Mouse (Mus musculus): ENCODE results near the gene H2afy2. TPM values are rescaled to one million over a fixed set of nuclear protein-coding genes. Genes with fewer than 3 reads are reported as not detected.

H2afy2 gene
- polyA plus RNA-seq, 1 experiment from 2014 or later = 35.0 TPM

DNA sequence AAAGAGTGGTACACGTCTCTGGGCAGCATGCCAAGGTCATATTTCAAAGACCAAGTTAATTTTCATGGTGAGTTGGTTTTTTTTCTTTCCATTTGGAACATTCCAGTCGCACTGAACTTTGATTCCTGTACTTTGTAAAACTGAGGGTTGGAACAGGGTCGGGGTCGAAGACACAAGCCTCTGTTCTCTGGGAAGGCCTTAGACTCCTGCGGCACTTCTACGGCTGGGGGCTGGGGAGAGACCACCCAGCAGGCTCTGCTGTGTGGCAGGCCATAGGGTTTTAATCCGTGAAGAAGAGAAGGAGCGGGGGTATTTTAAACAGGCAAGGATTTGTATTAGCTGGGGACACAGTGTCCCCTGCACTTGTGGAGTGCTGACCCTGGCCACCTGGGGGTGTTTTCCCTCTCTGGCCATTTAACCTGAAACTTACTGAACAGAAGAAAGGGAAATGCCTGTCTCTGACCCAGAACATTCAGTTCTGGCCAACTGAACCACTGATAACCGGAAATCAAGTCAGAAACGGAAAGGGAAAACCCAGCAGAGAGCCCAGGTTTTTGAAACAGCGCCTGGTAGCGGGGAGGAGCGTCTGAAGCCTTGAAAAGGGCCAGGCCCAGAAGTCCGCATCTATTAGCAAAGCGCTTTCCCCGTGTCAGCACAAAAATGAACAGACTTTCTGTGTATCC lies 42.9 kb upstream of the H2afy2 start:
- H3K27ac ChIP-seq (replicated peaks in 1 of 2; ENCODE audit: control insufficient read depth in 1 of 2, insufficient read depth in 1 of 2, low read depth in 2 of 2, low read length in 2 of 2) = no peak overlapping the region
- H3K36me3 ChIP-seq (ENCODE audit: control insufficient read depth, insufficient read depth, low read length) = no peaks in the 10 kb centered on the region
- H3K4me1 ChIP-seq (ENCODE audit: control insufficient read depth in 2 of 2, insufficient read depth in 2 of 2, low read length in 2 of 2) = peaks cover 0 to 2% of the 10 kb centered on the region in 2 experiments
- ATAC-seq (ENCODE audit: insufficient number of reproducible peaks, insufficient read depth, low FRiP score, low read depth) = no peak
- WGBS = 51% methylated on average over 16 of the region's 16 CpGs
- no peak overlapping the region for H3K9ac ChIP-seq (ENCODE audit: low read length)
- H3K27me3 ChIP-seq (ENCODE audit: control insufficient read depth, insufficient read depth, low read length) = no peaks in the 10 kb centered on the region
- H3K4me2 ChIP-seq (ENCODE audit: low read length) = no peak overlapping the region
- H3K9me3 ChIP-seq (ENCODE audit: control insufficient read depth, low read length) = no peaks in the 10 kb centered on the region
- H3K4me3 ChIP-seq (ENCODE audit: control insufficient read depth in 1 of 2, insufficient read depth in 1 of 2, low read depth in 1 of 2, low read length in 2 of 2) = no peak overlapping the region

DNA sequence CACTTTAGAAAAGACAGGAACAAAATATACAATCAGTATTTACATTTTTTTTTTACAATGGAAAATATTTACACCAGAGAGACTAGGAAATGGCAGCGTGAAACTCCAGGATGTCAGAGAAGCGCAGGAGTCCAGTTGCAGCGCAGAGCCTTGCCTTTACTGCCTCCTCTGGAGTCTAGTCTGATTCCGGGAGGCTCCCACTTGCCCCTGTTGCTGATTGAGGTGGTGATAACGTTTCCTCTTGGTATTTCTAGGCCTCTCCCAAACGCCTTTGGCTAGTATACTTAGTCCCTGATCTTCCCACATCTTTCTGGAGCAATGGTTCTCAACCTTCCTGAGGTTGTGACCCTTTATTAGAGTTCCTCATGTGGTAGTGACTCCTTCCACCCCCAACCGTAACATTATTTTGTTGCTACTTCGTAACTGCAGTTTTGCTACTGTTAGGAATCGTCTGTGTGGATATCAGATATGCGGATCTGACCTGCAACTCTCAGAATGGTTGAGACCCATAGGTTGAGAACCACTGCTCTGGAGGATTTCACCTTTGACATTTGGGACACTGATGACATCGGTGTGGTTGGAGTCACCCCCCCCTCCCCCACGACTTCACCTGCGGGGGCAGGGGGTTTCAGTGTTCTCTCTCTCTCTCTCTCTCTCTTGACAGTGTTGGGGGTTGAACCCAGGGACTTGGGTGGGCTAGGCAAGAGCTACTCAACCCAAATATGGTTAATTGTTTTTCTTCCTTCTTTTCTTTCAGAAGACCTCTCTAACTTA lies 42.2 kb upstream of the H2afy2 start:
- no peak overlapping the region for H3K4me3 ChIP-seq (ENCODE audit: control insufficient read depth in 1 of 2, insufficient read depth in 1 of 2, low read depth in 1 of 2, low read length in 2 of 2)
- H3K27me3 ChIP-seq (ENCODE audit: control insufficient read depth, insufficient read depth, low read length) = no peaks in the 10 kb centered on the region
- H3K4me1 ChIP-seq (ENCODE audit: control insufficient read depth in 2 of 2, insufficient read depth in 2 of 2, low read length in 2 of 2) = peaks cover 0 to 2% of the 10 kb centered on the region in 2 experiments
- no peaks in the 10 kb centered on the region for H3K36me3 ChIP-seq (ENCODE audit: control insufficient read depth, insufficient read depth, low read length)
- H3K9ac ChIP-seq (ENCODE audit: low read length) = no peak overlapping the region
- H3K9me3 ChIP-seq (ENCODE audit: control insufficient read depth, low read length) = no peaks in the 10 kb centered on the region
- WGBS = 58% methylated on average over 13 of the region's 13 CpGs
- ATAC-seq (ENCODE audit: insufficient number of reproducible peaks, insufficient read depth, low FRiP score, low read depth) = no peak
- H3K4me2 ChIP-seq (ENCODE audit: low read length) = no peak overlapping the region
- H3K27ac ChIP-seq (replicated peaks in 1 of 2; ENCODE audit: control insufficient read depth in 1 of 2, insufficient read depth in 1 of 2, low read depth in 2 of 2, low read length in 2 of 2) = no peak overlapping the region

DNA sequence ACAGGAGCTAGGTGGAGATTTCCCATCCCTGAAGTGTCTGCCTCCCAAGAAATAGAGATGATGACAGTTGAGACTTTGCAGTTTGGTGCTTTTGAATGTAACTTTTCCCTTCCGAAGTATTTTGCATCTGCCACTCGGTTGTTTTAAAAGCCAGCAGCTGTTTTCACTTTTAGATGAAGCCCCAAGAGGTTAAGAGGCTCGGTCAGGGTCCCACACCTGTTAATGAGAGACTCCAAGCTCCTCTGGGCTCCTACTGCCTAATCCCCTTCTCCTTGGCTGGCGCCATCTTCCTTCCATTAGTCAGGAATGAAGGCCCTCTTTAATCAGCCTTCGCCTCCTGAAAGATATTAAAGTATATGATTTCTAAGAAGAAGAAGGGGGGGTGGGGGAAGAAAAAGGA lies 41.6 kb upstream of the H2afy2 start:
- Histone ChIP-seq H3K9ac (ENCODE audit: low read length) (no peak overlapping the region), H3K27me3 (ENCODE audit: control insufficient read depth, insufficient read depth, low read length) (no peaks in the 10 kb centered on the region), H3K36me3 (ENCODE audit: control insufficient read depth, insufficient read depth, low read length) (no peaks in the 10 kb centered on the region), H3K4me2 (ENCODE audit: low read length) (no peak overlapping the region), H3K4me3 (ENCODE audit: control insufficient read depth in 1 of 2, insufficient read depth in 1 of 2, low read depth in 1 of 2, low read length in 2 of 2) (no peak overlapping the region), H3K27ac (replicated peaks in 1 of 2; ENCODE audit: control insufficient read depth in 1 of 2, insufficient read depth in 1 of 2, low read depth in 2 of 2, low read length in 2 of 2) (no peak overlapping the region), H3K9me3 (ENCODE audit: control insufficient read depth, low read length) (no peaks in the 10 kb centered on the region), H3K4me1 (ENCODE audit: control insufficient read depth in 2 of 2, insufficient read depth in 2 of 2, low read length in 2 of 2) (peaks cover 0 to 2% of the 10 kb centered on the region in 2 experiments)
- 54% methylated on average over 5 of the region's 5 CpGs for WGBS
- ATAC-seq (ENCODE audit: insufficient number of reproducible peaks, insufficient read depth, low FRiP score, low read depth) = no peak

DNA sequence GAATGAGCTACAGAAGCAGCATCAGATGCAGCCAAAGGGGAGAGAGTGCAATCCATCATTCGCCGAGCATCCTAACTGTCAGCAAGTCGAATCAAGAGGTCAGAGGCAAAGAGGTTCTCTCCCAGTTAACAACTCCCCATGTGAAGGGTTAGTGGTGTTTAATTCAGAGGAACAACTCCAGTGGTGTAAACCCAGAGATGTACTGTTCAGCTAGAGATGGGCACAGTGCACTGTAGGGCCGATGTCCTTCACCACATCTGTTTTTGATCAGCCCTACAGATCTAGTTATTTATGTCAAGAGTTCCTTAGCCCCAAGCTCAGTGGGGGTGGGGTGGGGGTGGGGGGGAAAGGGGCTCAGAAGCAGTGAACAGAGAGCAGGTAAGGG lies 39.8 kb upstream of the H2afy2 start:
- Histone ChIP-seq H3K9me3 (ENCODE audit: control insufficient read depth, low read length) (no peaks in the 10 kb centered on the region), H3K36me3 (ENCODE audit: control insufficient read depth, insufficient read depth, low read length) (no peaks in the 10 kb centered on the region), H3K9ac (ENCODE audit: low read length) (no peak overlapping the region), H3K4me2 (ENCODE audit: low read length) (no peak overlapping the region), H3K27ac (replicated peaks in 1 of 2; ENCODE audit: control insufficient read depth in 1 of 2, insufficient read depth in 1 of 2, low read depth in 2 of 2, low read length in 2 of 2) (no peak overlapping the region), H3K4me1 (ENCODE audit: control insufficient read depth in 2 of 2, insufficient read depth in 2 of 2, low read length in 2 of 2) (peaks cover 0 to 2% of the 10 kb centered on the region in 2 experiments), H3K27me3 (ENCODE audit: control insufficient read depth, insufficient read depth, low read length) (no peaks in the 10 kb centered on the region), H3K4me3 (ENCODE audit: control insufficient read depth in 1 of 2, insufficient read depth in 1 of 2, low read depth in 1 of 2, low read length in 2 of 2) (no peak overlapping the region)
- 44% methylated on average over 4 of the region's 4 CpGs for WGBS
- ATAC-seq (ENCODE audit: insufficient number of reproducible peaks, insufficient read depth, low FRiP score, low read depth) = no peak

DNA sequence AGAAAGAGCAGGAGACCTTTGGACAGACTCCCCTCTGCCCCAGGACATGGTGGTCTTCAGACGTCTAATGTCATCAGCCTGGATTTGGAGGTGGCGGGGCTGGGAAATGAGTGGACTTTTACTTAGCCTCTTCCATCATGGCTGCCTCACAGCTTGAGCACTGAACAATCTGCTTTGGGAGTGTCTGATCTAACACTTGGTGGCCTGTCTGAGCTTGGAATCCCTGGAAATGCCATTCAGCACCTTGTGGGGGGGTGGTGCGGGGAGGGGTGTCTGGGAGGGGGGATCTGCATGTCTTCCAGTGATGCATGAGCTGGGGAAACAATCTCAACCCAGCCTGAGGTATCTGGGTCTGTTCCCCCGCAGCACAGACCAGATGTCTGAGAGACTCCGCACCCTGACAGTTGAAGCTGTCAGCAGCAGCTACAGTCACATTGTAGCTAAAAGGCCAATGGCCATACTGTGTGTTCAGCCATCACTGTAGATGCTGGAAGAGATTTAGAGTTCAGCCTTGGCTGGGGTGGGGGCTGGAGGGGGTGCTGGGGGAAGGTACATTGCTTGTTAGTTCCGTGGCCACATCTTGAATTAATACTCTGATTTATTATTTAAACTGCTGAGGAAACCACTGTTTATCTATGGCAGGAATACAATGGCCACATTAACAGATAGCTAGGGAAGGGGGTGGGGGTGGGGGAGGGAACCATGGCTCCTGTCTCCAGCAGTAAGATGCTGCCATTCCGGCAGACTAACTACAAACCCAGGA lies 39.2 kb upstream of the H2afy2 start:
- H3K4me1 ChIP-seq (ENCODE audit: control insufficient read depth in 2 of 2, insufficient read depth in 2 of 2, low read length in 2 of 2) = peaks cover 0 to 2% of the 10 kb centered on the region in 2 experiments
- ATAC-seq (ENCODE audit: insufficient number of reproducible peaks, insufficient read depth, low FRiP score, low read depth) = no peak
- no peak overlapping the region for H3K27ac ChIP-seq (replicated peaks in 1 of 2; ENCODE audit: control insufficient read depth in 1 of 2, insufficient read depth in 1 of 2, low read depth in 2 of 2, low read length in 2 of 2)
- no peaks in the 10 kb centered on the region for H3K9me3 ChIP-seq (ENCODE audit: control insufficient read depth, low read length)
- H3K4me3 ChIP-seq (ENCODE audit: control insufficient read depth in 1 of 2, insufficient read depth in 1 of 2, low read depth in 1 of 2, low read length in 2 of 2) = no peak overlapping the region
- H3K27me3 ChIP-seq (ENCODE audit: control insufficient read depth, insufficient read depth, low read length) = no peaks in the 10 kb centered on the region
- H3K9ac ChIP-seq (ENCODE audit: low read length) = no peak overlapping the region
- no peak overlapping the region for H3K4me2 ChIP-seq (ENCODE audit: low read length)
- H3K36me3 ChIP-seq (ENCODE audit: control insufficient read depth, insufficient read depth, low read length) = no peaks in the 10 kb centered on the region
- WGBS = 31% methylated on average over 7 of the region's 7 CpGs

DNA sequence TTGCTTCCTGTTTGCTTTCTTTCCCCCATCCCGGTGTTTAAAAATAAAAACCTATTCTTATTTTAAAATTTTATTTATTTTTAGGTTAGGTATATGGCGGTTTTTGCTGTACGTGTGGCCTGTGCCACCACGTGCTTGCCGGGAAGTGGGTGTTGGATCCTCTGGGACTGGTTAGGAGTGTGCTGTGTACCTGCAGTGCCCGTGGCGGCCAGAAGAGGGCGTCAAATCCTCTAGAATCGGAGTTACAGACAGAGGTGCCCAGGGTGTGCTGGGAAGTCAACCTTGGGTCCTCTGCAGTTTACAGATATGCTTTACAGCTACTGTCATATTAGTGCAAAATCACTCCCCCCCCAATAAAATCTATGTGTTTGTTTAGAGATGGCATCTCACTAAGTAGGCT lies 36.1 kb upstream of the H2afy2 start:
- ATAC-seq (ENCODE audit: insufficient number of reproducible peaks, insufficient read depth, low FRiP score, low read depth) = no peak
- Histone ChIP-seq H3K4me2 (ENCODE audit: low read length) (no peak overlapping the region), H3K4me3 (ENCODE audit: control insufficient read depth in 1 of 2, insufficient read depth in 1 of 2, low read depth in 1 of 2, low read length in 2 of 2) (no peak overlapping the region), H3K27ac (replicated peaks in 1 of 2; ENCODE audit: control insufficient read depth in 1 of 2, insufficient read depth in 1 of 2, low read depth in 2 of 2, low read length in 2 of 2) (no peak overlapping the region), H3K4me1 (ENCODE audit: control insufficient read depth in 2 of 2, insufficient read depth in 2 of 2, low read length in 2 of 2) (peaks cover 0 to 2% of the 10 kb centered on the region in 2 experiments; a peak in 3 of 4 replicates), H3K9me3 (ENCODE audit: control insufficient read depth, low read length) (no peaks in the 10 kb centered on the region), H3K9ac (ENCODE audit: low read length) (no peak overlapping the region), H3K36me3 (ENCODE audit: control insufficient read depth, insufficient read depth, low read length) (no peaks in the 10 kb centered on the region), H3K27me3 (ENCODE audit: control insufficient read depth, insufficient read depth, low read length) (no peaks in the 10 kb centered on the region)
- 51% methylated on average over 9 of the region's 9 CpGs for WGBS

DNA sequence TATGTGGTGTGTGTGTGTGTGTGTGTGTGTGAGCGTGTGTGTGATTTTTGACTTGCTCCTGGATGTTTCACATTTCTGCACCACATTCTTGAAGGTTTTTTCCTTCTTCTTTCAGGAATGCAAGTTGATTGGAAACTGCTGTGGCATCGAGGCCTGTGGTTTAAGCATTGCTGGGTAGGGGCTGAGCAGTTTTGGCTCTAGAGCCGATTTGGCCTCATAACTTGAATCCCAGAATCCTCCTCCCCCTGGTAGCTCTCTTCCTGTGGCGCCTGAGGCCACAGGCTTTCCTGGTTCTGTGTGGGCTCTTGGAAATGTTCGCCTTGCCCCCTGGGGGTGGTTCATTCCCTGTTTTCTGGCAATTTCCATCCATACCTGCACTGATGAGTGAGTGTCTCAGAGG lies 28.0 kb upstream of the H2afy2 start:
- 61% methylated on average over 5 of the region's 5 CpGs for WGBS
- ATAC-seq (ENCODE audit: insufficient number of reproducible peaks, insufficient read depth, low FRiP score, low read depth) = no peak
- Histone ChIP-seq H3K4me1 (ENCODE audit: control insufficient read depth in 2 of 2, insufficient read depth in 2 of 2, low read length in 2 of 2) (no peaks in the 10 kb centered on the region; a peak in 2 of 4 replicates), H3K27ac (replicated peaks in 1 of 2; ENCODE audit: control insufficient read depth in 1 of 2, insufficient read depth in 1 of 2, low read depth in 2 of 2, low read length in 2 of 2) (no peak overlapping the region), H3K4me2 (ENCODE audit: low read length) (no peak overlapping the region), H3K4me3 (ENCODE audit: control insufficient read depth in 1 of 2, insufficient read depth in 1 of 2, low read depth in 1 of 2, low read length in 2 of 2) (no peak overlapping the region), H3K9ac (ENCODE audit: low read length) (no peak overlapping the region), H3K9me3 (ENCODE audit: control insufficient read depth, low read length) (no peaks in the 10 kb centered on the region), H3K27me3 (ENCODE audit: control insufficient read depth, insufficient read depth, low read length) (no peaks in the 10 kb centered on the region), H3K36me3 (ENCODE audit: control insufficient read depth, insufficient read depth, low read length) (no peaks in the 10 kb centered on the region)
